Mouse (Mus musculus): Measurements from ENCODE around the gene Kif5c. TPM values are rescaled to one million over a fixed set of nuclear protein-coding genes. Genes with fewer than 3 reads are reported as not detected.

The Kif5c gene
- total RNA-seq, 2 experiments from 2014 or later, result 1.0 to 1.3 TPM

GRCm38 (mm10) chr2:49814011-49814410 lies 194.9 kb downstream of the Kif5c start:
- DNase-seq (ENCODE audit: low spot score), result no peak
- intact Hi-C loops (cut with DNase I), result no loop called here

- intact Hi-C loops (cut with DNase I), result no loop called here
- DNase-seq (ENCODE audit: low spot score), result no peak
Measured at GRCm38 (mm10) chr2:49815696-49816320, 196.7 kb downstream of the Kif5c start.

- intact Hi-C loops (cut with DNase I), result no loop called here
- no peak for DNase-seq (ENCODE audit: low spot score)
Measured at GRCm38 (mm10) chr2:49816549-49816948, 197.5 kb downstream of the Kif5c start.

GRCm38 (mm10) chr2:49817151-49817550 lies 198.1 kb downstream of the Kif5c start:
- DNase-seq (ENCODE audit: low spot score), result no peak
- intact Hi-C loops (cut with DNase I), result no loop called here

- DNase-seq (ENCODE audit: low spot score), result no peak
- intact Hi-C loops (cut with DNase I), result no loop called here
Measured at GRCm38 (mm10) chr2:49818126-49818525, 199.0 kb downstream of the Kif5c start.

- intact Hi-C loops (cut with DNase I), result no loop called here
- DNase-seq (ENCODE audit: low spot score), result no peak
Measured at GRCm38 (mm10) chr2:49822312-49822711, 203.2 kb downstream of the Kif5c start.

Other genes starting within 250 kb of the Kif5c start
- 10 to 100 TPM; 17.9 to 18.3 TPM for gene Epc2, start 167.8 kb upstream of the Kif5c start, total RNA-seq (2021)
- not detected for gene Lypd6b, start 168.4 kb downstream of the Kif5c start, total RNA-seq (2021)

All from heart, postnatal 25 days (tissue).